Mouse (Mus musculus): Measurements from ENCODE around the gene Zbtb34.

DNA sequence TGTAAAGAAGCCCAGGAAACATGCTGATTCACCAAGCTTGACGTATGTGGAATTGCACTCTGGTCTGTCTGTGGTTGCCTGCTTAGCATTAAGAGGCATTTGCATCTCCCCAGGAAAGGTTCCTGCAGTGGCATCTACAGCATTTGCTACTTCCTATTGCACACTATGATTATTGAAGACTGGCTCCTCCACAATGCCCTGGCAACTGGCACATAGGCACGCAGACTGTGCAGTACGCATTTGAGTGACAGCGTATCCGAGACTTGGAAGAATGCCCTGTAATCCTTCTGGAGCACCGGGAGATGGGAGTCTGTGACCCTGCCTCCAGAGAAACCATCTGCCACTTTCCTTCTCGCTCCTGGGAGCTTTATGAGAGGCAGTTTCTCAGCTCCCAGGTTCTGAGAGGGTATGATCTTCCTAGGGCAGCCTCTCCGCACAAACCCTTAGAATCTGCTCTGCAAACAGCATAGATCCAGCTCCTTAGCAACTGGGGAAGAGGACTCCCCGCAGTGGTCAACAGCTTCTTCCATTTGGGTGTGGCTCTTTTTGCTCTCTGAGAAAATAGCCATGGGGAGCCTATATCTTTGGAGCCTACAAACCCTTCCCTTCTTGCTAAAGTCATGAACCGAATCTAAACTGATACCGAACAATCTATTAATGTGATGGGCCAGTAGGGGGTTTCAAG, 37.0 kb downstream of the Zbtb34 start:
- no peak for TF ChIP-seq POLR2A (IDR thresholded peaks at IDR 0.05; ENCODE audit: borderline replicate concordance, insufficient read depth, low read length)
- no peak for TF ChIP-seq CTCF (IDR thresholded peaks at IDR 0.05; ENCODE audit: borderline replicate concordance, insufficient read depth, low read depth, low read length)
